Mouse (Mus musculus) forebrain, embryonic 15.5 days (tissue): ENCODE results near the gene Tmem237. TPM values are rescaled to one million over a fixed set of nuclear protein-coding genes. Genes with fewer than 3 reads are reported as not detected.

Experiments
- ATAC-seq: fragments of 200-750 bp; cut with Nextera tagmentation; replicated peaks from 2 replicates; pipeline ENCODE4 v1.8.0; 2017; ENCODE audit warnings: mild to moderate bottlenecking, moderate TSS enrichment, moderate library complexity
- H3K27ac ChIP-seq: fragments of 300-500 bp; sonication (generic); replicated peaks from 2 replicates; pipeline ENCODE4 v1.5.1; 2015; ENCODE audit warnings: mild to moderate bottlenecking, inconsistent platforms
- H3K27me3 ChIP-seq: fragments of 300-500 bp; sonication (generic); 2 replicates; pipeline ENCODE4 v1.6.1; 2015; ENCODE audit warnings: inconsistent platforms
- H3K36me3 ChIP-seq: fragments of 300-500 bp; sonication (generic); 2 replicates; pipeline ENCODE4 v1.6.1; 2015; ENCODE audit warnings: mild to moderate bottlenecking, inconsistent platforms
- H3K4me1 ChIP-seq: fragments of 300-500 bp; sonication (generic); 2 replicates; pipeline ENCODE4 v1.6.1; 2015; ENCODE audit warnings: inconsistent platforms
- H3K4me2 ChIP-seq: fragments of 300-500 bp; sonication (generic); replicated peaks from 2 replicates; pipeline ENCODE4 v1.6.1; 2015; ENCODE audit warnings: mild to moderate bottlenecking, inconsistent platforms
- H3K4me3 ChIP-seq: fragments of 300-500 bp; sonication (generic); 2 replicates; pipeline ENCODE4 v1.5.1; 2015; ENCODE audit warnings: mild to moderate bottlenecking, inconsistent platforms
- H3K9ac ChIP-seq: fragments of 300-500 bp; sonication (generic); replicated peaks from 2 replicates; pipeline ENCODE4 v1.6.1; 2015; ENCODE audit warnings: mild to moderate bottlenecking, inconsistent platforms
- H3K9me3 ChIP-seq: fragments of 300-500 bp; sonication (generic); 2 replicates; pipeline ENCODE4 v1.6.1; 2016; ENCODE audit warnings: inconsistent platforms
- whole genome bisulfite sequencing: fragments of 180-500 bp; shearing (Covaris S2); methylation state at CpG from one replicate; pipeline ENCODE4 v1.1.7; 2015; ENCODE audit warnings: mixed read lengths; 5-methylcytosine and 5-hydroxymethylcytosine counted together
- polyA plus RNA-seq: library from polyadenylated mRNA; unstranded; fragments of >200 nt; fragmentation: Nextera tagmentation; extraction: Ambion mirVana; gene quantifications from 2 replicates; pipeline ENCODE4 v1.2.1, GENCODE M21; 2015

Gene Tmem237
- polyA plus RNA-seq, 1 experiment from 2014 or later: 52.9 TPM

DNA sequence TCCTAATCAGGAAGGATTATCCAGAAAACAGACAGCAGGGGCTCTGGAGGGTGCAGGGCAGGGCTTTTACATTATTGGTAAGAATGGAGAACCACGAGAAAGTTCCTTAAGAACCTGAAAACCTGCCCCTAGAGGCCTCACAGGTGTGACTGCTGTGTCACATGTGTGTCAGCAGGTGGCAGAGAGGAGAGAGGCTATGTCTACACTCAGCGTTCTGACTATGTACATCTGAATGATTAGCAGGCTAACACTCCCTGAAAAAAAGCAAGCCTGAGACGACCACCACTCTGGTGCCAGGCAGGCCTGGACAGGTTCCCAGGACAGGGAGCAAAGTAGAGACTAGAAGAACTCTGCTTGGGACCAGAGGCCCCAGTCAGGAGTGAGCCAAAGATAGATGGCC lies 49.3 kb downstream of the Tmem237 start:
- no peak for ATAC-seq
- H3K4me1 ChIP-seq: no peaks in the 10 kb centered on the region
- no peak overlapping the region for H3K4me2 ChIP-seq
- WGBS: 32% methylated on average over 3 of the region's 3 CpGs
- H3K27ac ChIP-seq: no peak overlapping the region
- H3K9ac ChIP-seq: no peak overlapping the region
- H3K36me3 ChIP-seq: no peaks in the 10 kb centered on the region
- H3K9me3 ChIP-seq: no peaks in the 10 kb centered on the region
- H3K4me3 ChIP-seq: no peak overlapping the region
- no peaks in the 10 kb centered on the region for H3K27me3 ChIP-seq

DNA sequence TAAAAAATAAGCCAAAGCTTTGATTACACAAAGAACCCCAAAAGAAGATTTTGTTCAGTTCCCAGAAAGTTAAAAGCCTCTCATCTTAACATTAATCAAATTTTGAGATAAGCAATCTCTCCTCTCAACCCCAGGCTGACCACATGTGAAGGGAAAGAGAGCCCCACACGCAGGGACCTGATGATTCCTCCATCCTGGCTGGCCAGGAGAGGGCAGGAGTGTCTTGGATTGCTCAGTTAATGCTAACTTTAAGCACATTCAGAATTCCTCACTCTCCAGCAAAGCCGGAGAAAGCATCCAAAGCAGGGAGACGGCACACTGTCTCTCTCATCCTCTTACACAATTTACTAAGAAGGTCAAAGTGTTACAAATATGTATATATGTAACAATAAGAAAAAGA lies 52.2 kb downstream of the Tmem237 start:
- Histone ChIP-seq H3K4me1 (no peaks in the 10 kb centered on the region), H3K4me3 (no peak overlapping the region), H3K9me3 (no peaks in the 10 kb centered on the region), H3K36me3 (no peaks in the 10 kb centered on the region), H3K4me2 (no peak overlapping the region), H3K27me3 (no peaks in the 10 kb centered on the region), H3K27ac (no peak overlapping the region), H3K9ac (no peak overlapping the region)
- 16% methylated on average over 3 of the region's 3 CpGs for WGBS
- ATAC-seq: no peak

DNA sequence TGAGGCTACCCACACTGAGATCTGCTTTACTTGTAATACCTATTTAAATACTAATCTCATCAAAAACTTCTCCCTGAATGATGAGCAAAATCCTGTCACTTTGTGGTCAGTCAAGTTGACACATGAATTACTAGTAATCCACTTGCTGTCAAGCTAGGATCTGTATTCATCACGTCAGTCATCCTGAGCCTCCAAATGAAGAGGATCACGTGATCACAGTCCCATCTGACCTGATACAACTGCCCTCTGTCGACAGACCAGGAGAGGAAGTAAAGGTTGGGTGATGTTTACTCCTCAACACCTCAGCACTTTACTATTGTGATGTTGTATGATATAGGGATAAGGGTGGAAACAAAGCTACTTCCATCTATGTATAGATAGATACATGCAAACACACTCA lies 56.5 kb downstream of the Tmem237 start:
- H3K27me3 ChIP-seq: no peaks in the 10 kb centered on the region
- H3K36me3 ChIP-seq: no peaks in the 10 kb centered on the region
- 55% methylated on average over 3 of the region's 3 CpGs for WGBS
- H3K4me3 ChIP-seq: no peak overlapping the region
- no peak overlapping the region for H3K4me2 ChIP-seq
- no peak overlapping the region for H3K9ac ChIP-seq
- ATAC-seq: no peak
- H3K27ac ChIP-seq: no peak overlapping the region
- no peaks in the 10 kb centered on the region for H3K9me3 ChIP-seq
- no peaks in the 10 kb centered on the region for H3K4me1 ChIP-seq

DNA sequence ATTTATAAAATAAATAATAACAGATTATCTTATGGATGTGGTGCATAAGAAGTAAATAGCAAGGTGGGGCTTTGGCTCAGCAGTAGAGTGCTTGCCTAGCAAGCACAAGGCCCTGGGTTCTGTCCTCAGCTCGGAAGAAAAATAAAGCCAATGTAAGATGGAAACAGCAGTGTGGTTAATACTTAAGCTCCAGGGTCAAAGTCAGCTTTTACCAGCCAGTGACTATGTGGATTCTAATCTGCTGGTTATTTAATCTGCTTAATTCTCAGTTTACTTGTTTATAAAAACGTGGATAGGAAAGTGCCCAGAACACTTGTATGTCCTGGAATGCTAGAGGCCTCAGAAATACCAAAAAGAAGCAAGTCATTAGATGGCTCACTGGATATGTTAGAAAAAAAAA lies 63.3 kb downstream of the Tmem237 start:
- Histone ChIP-seq H3K9ac (no peak overlapping the region), H3K4me3 (no peak overlapping the region), H3K27me3 (no peaks in the 10 kb centered on the region), H3K4me1 (no peaks in the 10 kb centered on the region), H3K9me3 (no peaks in the 10 kb centered on the region), H3K36me3 (no peaks in the 10 kb centered on the region), H3K4me2 (no peak overlapping the region), H3K27ac (no peak overlapping the region)
- WGBS: 74% methylated on average over 2 of the region's 2 CpGs
- no peak for ATAC-seq

DNA sequence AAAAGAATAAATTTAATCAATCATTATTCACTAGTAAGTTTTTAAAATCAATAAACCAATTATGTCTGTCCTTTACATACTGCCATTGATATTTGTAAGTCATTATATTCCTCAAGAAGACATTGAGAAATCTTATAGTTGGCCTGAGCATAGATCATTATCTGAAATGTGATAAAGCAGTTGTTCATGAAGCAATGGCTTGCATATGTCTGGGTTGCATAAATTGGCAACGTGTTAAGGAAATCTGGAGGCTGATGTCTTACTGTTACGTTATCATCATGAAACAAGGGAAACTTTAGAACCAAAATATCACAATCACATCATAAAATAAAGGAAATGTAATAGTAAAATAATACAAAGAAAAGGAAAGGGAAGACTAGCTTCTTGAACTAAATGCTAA lies 68.9 kb downstream of the Tmem237 start:
- no peak for ATAC-seq
- WGBS: 74% methylated on average over 2 of the region's 2 CpGs
- Histone ChIP-seq H3K27me3 (no peaks in the 10 kb centered on the region), H3K9me3 (no peaks in the 10 kb centered on the region), H3K27ac (no peak overlapping the region), H3K4me3 (no peak overlapping the region), H3K36me3 (no peaks in the 10 kb centered on the region), H3K4me2 (no peak overlapping the region), H3K4me1 (no peaks in the 10 kb centered on the region), H3K9ac (no peak overlapping the region)

Other genes starting within 250 kb of the Tmem237 start
- 21.3 and 21.9 TPM in 2 replicates for gene Trak2, start 147.0 kb downstream of the Tmem237 start, polyA plus RNA-seq
- 99.6 and 104 TPM in 2 replicates for gene Stradb, start 146.9 kb downstream of the Tmem237 start, polyA plus RNA-seq
- gene C2cd6, start 25.5 kb downstream of the Tmem237 start, polyA plus RNA-seq: not detected in 2 replicates
- 0.76 and 0.77 TPM in 2 replicates for gene Mpp4, start 43.0 kb upstream of the Tmem237 start, polyA plus RNA-seq
- 18.0 and 20.6 TPM in 2 replicates for gene Als2, start 116.8 kb upstream of the Tmem237 start, polyA plus RNA-seq
- 0.20 and 0.47 TPM in 2 replicates for gene Cdk15, start 136.5 kb upstream of the Tmem237 start, polyA plus RNA-seq